Mouse (Mus musculus) adrenal gland, adult 18-20 months (tissue): Measurements from ENCODE around the gene Clrn3. TPM values are rescaled to one million over a fixed set of nuclear protein-coding genes. Genes with fewer than 3 reads are reported as not detected.

ENCODE experiments used
- DNase-seq, 2 experiments: peaks; one replicate each; pipeline ENCODE4 v3.0.0; 2021 to 2022; ENCODE audit warnings: low spot score in 2 of 2
- total RNA-seq, 2 experiments: library from RNA; stranded (reverse); gene quantifications; 1 replicate in 1 of 2; 2 replicates in 1 of 2; pipeline ENCODE4 v1.2.3; 2021

Clrn3 gene
- total RNA-seq, 2 experiments from 2014 or later = not detected

DNA sequence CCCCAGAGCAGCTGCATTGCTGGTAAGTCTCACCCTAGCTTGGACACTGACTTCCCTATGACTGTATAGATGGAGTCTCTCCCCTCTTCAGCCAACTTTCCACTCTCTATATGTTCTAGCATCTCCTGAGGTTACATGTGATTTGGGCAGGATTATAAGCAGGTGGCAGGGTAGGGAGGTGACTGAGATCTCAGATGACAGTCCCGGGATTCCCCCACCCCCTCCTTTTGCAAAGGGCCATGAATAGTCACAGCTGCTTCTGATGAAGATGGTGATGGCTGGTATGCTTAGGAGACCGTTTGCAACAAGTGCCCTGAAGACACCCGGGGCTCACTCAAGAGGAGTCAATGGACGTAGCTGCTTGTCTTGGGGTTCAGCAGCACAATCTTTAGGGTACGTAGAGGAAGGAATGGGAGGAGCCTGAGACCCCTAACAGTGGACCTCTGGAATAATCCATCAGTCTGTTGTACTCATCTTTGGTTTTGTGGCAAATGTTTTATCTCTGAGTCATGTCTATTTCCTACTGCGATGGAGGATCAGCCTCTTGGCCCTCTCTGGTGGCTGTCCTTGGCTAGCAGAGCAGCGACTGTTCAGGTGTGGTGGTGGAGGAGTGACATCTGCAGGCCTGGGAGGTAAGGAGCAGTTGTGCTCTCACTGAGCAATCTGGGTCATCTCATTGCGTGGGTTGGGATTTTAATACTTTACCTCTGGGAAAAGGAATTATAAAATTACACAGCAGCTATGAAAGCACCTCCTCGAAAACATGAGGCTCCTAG lies 38.5 kb downstream of the Clrn3 start:
- no peak for DNase-seq

DNA sequence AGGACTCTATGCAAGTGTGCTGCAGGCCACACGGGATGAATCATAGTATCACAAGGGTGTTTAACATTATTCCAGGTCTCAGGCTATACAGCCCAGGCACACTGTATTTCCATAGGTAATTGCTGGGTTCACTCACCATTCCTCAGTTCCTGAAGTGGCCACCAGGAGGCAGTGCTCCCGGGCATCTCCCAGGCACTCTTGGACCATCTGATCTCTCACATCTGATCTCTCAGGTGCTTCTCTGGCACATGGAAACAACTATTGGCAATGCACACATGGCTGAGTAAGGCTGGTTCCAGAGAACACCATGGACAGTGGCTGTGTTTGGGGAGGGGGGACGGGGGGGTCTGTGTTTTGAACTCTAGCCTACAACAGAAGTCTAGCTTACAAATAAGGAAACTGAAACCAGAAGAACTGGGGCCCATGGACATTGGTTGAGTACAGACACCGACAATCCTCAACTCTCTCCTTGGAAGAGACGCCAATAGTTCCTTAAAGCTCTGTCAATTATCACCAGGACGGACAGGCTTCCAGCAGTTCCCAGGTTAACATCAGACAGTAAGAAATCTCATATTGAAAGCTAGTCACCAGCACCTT lies 40.1 kb downstream of the Clrn3 start:
- no peak for DNase-seq

DNA sequence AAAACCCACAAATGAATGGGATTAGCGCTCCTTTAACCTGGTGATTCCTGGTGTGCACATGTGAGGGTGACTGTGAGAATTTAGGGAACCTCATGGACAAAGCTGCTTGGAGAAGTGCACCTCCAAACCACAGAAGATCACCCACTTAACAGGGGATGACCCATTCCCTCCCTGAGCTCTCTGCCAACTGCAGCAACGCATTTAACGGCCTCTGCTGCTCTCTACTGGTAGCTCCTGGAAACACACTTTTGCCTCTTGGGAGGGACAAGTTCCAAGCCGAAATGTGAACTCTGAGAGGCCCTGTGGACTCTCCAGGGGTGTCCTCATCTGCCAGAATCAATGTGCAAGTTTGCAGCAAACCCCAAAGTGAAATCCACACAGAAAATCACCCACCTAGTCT lies 41.0 kb downstream of the Clrn3 start:
- peak; percentile 77 for DNase-seq

DNA sequence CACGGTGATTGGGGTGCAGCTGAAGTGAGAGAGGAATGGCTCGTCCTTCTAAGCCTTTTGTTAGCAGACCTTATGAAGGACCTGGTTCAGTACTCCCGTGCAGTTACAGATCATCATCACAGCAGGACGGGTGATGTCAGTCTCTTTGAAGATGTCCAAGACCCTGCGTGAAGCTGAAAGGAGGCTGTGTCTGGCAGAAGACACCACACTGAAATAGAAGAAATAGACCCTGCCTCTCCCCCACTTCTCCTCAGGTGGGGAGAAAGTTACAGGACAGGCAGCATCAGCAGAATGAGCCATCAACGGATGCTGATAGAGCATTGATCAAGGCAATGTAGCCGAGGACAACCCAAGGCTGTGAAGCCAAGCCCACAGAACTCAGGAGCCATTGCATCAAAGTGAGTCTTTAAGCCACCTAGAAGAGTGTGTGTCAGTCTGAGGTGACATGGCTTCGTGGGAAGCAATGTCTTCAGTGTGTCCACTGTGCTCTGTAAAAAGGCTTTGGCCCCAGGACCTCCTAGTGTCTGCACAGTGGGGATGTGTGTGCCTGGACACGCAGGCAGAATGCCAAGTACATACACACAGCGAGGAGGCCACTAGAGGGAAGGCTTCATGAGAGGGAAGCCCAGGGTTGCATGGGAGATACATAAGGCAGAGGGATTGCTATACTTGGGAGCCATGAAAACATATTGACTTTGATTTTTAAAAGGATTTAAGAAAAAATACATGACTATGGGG lies 41.6 kb downstream of the Clrn3 start:
- no peak for DNase-seq

DNA sequence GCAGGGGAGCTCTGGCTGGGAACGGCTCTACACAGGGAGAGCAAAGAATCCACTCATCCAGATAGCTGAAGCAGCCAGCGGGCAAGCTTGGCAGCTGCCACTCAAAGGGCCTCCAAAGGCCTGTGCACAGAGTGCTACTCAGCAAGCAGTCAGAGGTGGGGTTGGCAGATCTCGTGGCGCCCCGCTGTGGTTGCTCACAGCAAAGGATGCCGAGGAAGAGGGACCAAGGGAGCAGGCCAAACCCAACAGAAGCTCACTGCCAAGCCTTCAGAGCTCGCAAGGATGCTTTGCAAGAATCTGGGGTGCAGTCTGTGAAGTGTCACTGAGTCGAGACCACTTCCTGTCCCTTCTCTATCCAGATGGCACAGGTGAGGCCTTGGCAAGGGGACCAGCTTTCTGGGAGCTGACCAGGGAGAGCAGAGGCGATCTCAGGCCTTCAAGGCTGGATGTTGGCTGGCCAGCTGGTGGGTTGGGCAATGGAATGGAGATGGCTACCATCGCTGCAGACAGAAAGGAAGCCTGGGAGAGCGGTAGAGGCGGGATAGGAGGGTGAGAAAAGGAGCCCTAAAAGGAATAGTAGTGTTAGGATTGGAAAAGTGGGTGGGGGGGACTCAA lies 42.6 kb downstream of the Clrn3 start:
- DNase-seq = no peak

DNA sequence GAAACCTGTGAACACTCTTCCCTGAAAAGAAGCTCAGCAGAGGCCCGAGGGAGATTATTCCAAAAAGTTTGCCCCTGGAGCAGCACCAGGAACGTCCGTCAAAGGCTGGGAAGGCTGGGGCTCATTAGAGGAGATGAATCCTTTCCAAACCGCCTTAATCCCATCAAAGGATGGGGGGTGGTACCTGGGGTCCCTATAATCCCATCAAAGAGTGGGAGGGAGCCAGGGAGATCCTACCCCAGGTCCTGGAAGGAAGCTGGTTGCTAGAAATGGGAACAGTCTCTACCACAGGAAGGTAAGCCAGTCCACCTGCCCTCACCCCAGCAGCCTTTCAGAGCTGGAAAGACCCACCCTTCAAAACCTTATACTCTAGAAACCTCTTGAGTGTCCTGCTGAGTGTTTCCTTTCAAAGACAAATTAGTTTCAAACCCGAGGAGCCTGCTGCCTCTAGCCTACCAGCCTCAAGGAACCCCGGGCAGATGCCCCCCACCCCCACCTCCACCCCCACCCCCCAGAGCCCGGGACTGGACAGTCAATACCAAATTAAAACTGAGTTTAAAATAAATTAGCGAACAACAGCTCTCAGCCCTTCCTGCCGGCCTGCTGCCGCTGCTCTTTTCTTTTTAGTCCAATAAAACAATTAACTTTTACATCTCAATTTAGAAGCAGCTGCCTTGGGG lies 43.2 kb downstream of the Clrn3 start:
- DNase-seq = no peak

DNA sequence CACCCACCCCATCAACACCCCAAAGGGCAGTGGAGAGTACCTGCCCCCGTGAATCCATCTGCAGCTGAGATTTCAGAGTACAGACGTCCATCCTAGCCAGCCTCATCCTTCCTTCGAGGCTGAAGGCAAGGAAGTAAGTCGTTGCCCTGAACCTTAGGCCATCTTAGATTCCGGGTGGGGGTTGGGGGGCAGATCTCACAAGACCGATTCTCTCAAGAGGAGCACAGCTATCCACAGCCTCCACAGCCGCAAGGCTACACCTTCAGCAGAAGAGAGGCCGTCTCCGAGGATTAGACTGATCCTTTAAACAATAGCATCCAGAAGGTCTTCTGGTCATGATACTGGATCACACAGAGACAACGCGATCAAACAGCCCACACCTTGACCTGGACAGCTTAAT lies 44.1 kb downstream of the Clrn3 start:
- no peak for DNase-seq

DNA sequence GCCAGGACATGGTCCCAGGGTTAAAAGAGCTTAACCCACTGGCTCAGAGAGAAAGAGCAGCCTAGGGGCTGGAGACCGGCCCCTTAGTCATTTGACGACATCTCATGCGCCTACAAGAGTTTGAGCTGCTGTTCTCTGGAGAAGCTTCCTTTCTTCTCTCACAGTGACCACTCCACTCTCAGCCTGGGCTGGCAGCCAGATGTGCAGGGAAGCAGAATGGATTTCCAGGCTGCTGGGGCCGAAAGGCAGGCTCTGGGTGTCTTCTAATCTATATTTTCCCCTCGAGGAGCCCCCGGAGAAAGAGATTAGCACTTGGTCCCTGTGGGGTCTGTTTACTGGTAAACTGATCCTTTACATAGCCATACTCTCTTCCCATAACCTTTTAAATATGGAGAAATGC lies 44.7 kb downstream of the Clrn3 start:
- no peak for DNase-seq

DNA sequence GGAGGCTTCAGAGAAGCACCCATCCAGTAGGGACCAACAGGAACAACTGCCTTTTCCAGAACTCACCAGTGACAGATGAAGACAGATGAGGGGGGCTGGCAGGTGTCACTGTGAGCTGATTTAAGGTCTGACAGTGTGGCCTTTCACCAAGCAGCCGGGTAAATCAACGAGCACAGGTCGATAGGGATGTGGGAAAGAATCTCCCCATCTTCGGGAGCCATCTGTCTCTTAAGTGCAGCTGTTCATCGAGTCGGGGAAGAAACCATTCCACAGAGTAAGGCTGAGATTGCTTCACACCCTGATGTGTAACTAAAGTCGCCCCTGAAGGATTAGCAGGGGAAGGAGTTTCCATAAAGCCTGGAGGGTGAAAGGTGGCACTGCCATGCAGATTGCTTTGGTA lies 47.3 kb downstream of the Clrn3 start:
- DNase-seq = no peak

DNA sequence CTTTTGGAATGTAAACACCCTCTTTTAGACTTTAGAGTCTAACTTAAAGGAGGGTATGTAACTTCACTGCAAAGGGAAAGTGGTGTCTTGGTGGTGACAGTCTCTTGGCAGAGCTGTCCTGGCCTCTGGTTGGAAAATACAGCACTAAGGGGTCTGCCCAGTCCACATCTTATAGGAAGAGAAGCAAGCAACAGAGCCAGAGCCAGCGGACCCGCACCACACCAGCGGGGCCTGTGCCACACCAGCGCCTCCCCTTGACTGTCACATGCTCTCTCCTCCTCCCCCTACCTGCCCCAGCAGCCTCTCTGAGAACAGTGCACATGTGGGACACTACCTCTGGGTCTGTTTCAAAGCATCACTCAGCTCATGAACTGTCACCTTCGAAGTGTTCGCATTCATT lies 48.5 kb downstream of the Clrn3 start:
- no peak for DNase-seq

DNA sequence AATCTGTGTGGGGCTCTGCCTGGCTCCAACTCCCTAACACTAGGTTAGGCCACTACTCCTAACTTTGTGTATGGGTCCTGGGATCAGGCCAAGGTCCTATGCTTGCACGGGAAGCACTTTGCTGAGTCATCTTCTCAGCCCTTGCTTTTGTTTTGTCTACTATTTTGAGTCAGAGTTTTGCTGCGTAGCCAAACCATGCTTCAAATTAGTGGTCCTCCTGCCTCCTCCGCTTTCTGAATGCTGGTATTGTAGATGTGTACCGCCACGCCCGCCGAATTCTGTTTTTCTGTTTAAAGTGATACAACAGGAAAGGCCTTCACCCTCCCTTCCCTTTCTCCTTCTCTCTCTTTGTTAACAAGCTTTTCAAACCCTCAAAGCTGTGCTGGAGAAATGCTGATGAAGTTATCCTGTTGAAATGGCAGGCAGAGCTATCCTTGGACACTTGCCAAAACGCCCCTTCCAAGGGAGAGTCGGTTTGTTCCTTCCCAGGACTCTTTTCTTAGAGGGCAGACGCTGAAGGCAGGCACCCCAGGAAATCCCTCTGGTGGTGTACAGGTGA lies 49.1 kb downstream of the Clrn3 start:
- peak in 1 of 2 experiments; percentile 9 for DNase-seq

DNA sequence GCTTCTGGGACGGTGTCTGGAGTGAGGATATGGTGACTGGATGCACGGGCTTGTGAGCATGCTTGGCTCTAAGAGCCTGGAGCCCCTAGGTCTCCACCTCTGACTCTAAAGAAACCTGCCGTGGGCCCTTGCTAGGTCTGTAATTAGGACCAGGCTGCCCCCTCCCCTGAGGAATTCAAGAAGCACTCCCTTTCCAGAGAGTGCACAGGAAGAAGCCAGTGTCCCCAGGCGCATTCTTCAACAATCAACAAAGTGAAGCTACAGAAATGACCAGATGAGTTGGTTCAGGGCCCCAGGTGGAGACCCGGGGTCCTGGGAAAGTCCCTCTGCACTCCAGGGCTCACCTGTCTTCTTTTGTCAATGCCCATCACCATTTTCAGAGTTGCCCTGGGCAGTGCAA lies 51.2 kb downstream of the Clrn3 start:
- no peak for DNase-seq

DNA sequence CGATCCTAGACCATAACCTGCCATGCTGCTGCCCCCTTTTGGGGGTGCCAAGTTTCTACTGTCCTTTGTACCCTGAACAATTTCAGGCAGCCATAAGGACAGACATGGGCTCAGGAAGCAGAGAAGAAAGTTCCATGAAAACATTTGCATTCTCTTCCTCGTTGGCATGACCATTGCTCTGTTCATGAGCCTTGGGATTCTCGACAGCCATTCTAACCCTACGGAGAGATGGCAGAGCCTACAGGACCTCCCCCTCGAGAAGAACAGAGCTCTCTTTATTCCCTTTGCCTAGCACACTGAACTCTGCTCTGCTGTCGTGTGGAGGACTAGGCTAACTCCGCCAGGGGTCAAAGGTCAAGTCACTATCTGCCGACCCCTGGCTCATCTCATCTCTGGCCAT lies 52.5 kb downstream of the Clrn3 start:
- no peak for DNase-seq

DNA sequence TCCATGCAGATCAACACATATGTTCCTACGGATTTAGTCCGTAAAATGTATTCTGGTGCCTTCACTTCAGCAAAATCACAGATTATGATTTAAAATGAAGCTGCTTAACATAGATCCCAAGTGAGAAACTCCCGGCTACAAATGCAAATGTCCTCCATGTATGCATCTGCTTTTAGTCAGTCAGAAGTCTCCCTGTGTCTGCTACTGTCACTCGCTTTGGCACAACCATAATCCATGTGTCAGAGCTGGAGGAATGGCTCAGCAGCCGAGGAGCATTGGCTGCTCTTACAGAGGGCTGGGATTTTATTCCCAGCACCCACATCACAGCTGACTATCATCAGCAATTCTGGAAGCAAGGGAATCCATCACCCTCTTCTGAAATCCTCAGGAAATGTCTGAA lies 58.1 kb downstream of the Clrn3 start:
- DNase-seq = no peak

DNA sequence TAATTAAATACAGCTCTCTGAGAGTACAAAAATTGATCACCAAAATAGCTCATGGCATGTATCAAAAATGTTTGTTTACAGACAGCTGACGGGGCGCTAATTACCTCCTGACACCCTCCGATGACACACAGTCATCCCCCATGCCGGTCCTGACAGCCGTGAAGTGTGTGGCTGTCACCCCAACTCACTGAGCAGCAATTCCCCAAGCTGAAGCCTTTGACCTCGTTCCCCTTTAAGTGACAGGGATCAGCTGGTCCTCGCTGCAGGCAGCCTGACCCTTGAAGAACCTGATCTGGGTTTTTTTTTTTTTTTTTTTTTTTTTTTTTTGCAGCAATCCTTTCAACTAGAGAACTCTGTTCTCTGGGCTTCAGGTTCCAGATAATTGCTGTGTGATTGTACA lies 59.8 kb downstream of the Clrn3 start:
- no peak for DNase-seq

DNA sequence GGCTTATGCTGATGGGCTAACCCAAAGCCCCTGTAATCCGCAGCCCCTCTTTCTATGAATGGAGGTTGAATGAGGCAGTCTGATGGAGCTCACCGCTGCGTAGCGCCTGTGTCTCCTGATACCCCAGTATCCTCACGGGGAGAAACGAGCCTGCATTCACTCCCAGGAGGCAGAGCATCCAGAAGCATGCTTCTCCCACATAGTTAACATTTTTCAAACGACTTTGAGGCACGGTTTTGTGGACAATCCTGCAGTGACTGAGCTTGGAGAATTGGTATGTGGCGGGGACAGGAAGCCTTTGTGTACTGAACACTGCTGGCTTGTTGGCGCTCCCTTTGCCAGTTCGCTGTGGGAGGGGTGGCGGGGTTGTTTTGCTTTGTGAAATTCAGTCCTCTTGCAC lies 63.2 kb downstream of the Clrn3 start:
- no peak for DNase-seq

DNA sequence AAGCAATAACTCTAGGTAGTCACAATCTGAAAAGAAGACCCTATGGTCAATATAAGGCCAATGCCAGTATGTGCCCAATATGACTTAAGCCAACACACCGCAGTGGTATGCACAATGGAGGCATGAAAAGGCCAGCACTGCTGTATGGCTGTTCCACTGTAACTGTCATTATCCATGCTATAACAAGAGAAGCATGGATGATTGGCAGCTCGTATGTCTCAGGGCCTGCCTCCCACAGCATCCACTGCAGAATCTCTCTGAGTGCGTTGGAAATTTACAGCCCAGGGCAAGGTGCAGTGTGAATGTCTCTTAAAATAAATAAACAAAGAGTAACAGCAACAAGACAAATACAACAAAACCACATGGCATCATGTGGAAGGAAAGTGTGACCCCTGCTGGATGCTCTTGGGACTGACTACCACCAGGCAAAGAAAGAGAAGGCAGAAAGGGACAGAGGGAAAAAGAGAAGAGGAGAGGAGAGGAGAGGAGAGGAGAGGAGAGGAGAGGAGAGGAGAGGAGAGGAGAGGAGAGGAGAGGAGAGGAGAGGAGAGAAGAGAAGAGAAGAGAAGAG lies 63.7 kb downstream of the Clrn3 start:
- DNase-seq = peak; percentile 48 to 57
